Mouse (Mus musculus): ENCODE measurements around the gene Nipa2. TPM values are rescaled to one million over a fixed set of nuclear protein-coding genes. Genes with fewer than 3 reads are reported as not detected.
"Not testable (repeated sequence)": the region's sequence is repeated elsewhere in the genome, so short reads cannot be mapped to it uniquely, and the experiment has no call there.

Gene Nipa2
- polyA plus RNA-seq, 1 experiment from 2014 or later: 33.2 TPM

GRCm38 (mm10) chr7:55957916-55958315 lies 4.4 kb downstream of the Nipa2 start:
- Histone ChIP-seq H3K27ac (ENCODE audit: low read length) (no peak overlapping the region), H3K27me3 (replicated peaks; ENCODE audit: control insufficient read depth, insufficient read depth, low read length) (no peaks in the 10 kb centered on the region), H3K4me3 (replicated peaks; ENCODE audit: low read length) (no peak overlapping the region), H3K9me3 (ENCODE audit: control insufficient read depth, low read length) (peaks cover 7% of the 10 kb centered on the region; the same call in 1 of the 2 replicates), H3K9ac (replicated peaks; ENCODE audit: low read depth, low read length) (no peak overlapping the region), H3K36me3 (ENCODE audit: control insufficient read depth, insufficient read depth) (peaks cover 3% of the 10 kb centered on the region; the same call in 1 of the 2 replicates), H3K4me2 (ENCODE audit: low read length) (no peak overlapping the region), H3K4me1 (replicated peaks; ENCODE audit: control insufficient read depth, insufficient read depth, low read length) (peaks cover 7% of the 10 kb centered on the region)
- ATAC-seq: no peak
- 96% methylated on average over 4 of the region's 4 CpGs for WGBS

- WGBS: 97% methylated on average over 3 of the region's 3 CpGs
- peaks cover 6% of the 10 kb centered on the region for H3K4me1 ChIP-seq (replicated peaks; ENCODE audit: control insufficient read depth, insufficient read depth, low read length)
- H3K9ac ChIP-seq (replicated peaks; ENCODE audit: low read depth, low read length): no peak overlapping the region
Measured at GRCm38 (mm10) chr7:55957178-55957577, 5.1 kb downstream of the Nipa2 start.

GRCm38 (mm10) chr7:55956054-55956453 lies 6.2 kb downstream of the Nipa2 start:
- no peak overlapping the region for H3K27ac ChIP-seq (ENCODE audit: low read length)
- H3K27me3 ChIP-seq (replicated peaks; ENCODE audit: control insufficient read depth, insufficient read depth, low read length): no peaks in the 10 kb centered on the region
- H3K36me3 ChIP-seq (ENCODE audit: control insufficient read depth, insufficient read depth): peaks cover 3% of the 10 kb centered on the region; the same call in 1 of the 2 replicates
- no peak overlapping the region for H3K4me3 ChIP-seq (replicated peaks; ENCODE audit: low read length)
- peaks cover 5% of the 10 kb centered on the region for H3K4me1 ChIP-seq (replicated peaks; ENCODE audit: control insufficient read depth, insufficient read depth, low read length)
- 99% methylated on average over 2 of the region's 2 CpGs for WGBS
- no peak overlapping the region for H3K4me2 ChIP-seq (ENCODE audit: low read length)
- ATAC-seq: no peak
- H3K9ac ChIP-seq (replicated peaks; ENCODE audit: low read depth, low read length): no peak overlapping the region
- H3K9me3 ChIP-seq (ENCODE audit: control insufficient read depth, low read length): peaks cover 7% of the 10 kb centered on the region; the same call in 1 of the 2 replicates

More at GRCm38 (mm10) chr7:55957178-55957577, 5.1 kb downstream of the Nipa2 start:
- no peak overlapping the region for H3K4me3 ChIP-seq (replicated peaks; ENCODE audit: low read length)
- H3K27ac ChIP-seq (ENCODE audit: low read length): no peak overlapping the region
- no peak for ATAC-seq
- peaks cover 3% of the 10 kb centered on the region; the same call in 1 of the 2 replicates for H3K36me3 ChIP-seq (ENCODE audit: control insufficient read depth, insufficient read depth)
- no peaks in the 10 kb centered on the region for H3K27me3 ChIP-seq (replicated peaks; ENCODE audit: control insufficient read depth, insufficient read depth, low read length)
- peaks cover 7% of the 10 kb centered on the region; the same call in 1 of the 2 replicates for H3K9me3 ChIP-seq (ENCODE audit: control insufficient read depth, low read length)
- H3K4me2 ChIP-seq (ENCODE audit: low read length): no peak overlapping the region

GRCm38 (mm10) chr7:55938341-55938740 lies 23.9 kb downstream of the Nipa2 start:
- H3K4me2 ChIP-seq (ENCODE audit: low read length): no peak overlapping the region
- no peak overlapping the region for H3K4me3 ChIP-seq (replicated peaks; ENCODE audit: low read length)
- no peaks in the 10 kb centered on the region for H3K9me3 ChIP-seq (ENCODE audit: control insufficient read depth, low read length)
- no peaks in the 10 kb centered on the region for H3K4me1 ChIP-seq (replicated peaks; ENCODE audit: control insufficient read depth, insufficient read depth, low read length)
- peaks cover 3% of the 10 kb centered on the region; the same call in 1 of the 2 replicates for H3K36me3 ChIP-seq (ENCODE audit: control insufficient read depth, insufficient read depth)
- 94% methylated on average over 4 of the region's 4 CpGs for WGBS
- H3K27me3 ChIP-seq (replicated peaks; ENCODE audit: control insufficient read depth, insufficient read depth, low read length): no peaks in the 10 kb centered on the region
- H3K9ac ChIP-seq (replicated peaks; ENCODE audit: low read depth, low read length): no peak overlapping the region
- no peak overlapping the region for H3K27ac ChIP-seq (ENCODE audit: low read length)
- ATAC-seq: no peak

GRCm38 (mm10) chr7:55935025-55935424 lies 27.3 kb downstream of the Nipa2 start:
- no peaks in the 10 kb centered on the region for H3K4me1 ChIP-seq (replicated peaks; ENCODE audit: control insufficient read depth, insufficient read depth, low read length)
- H3K9ac ChIP-seq (replicated peaks; ENCODE audit: low read depth, low read length): no peak overlapping the region
- H3K9me3 ChIP-seq (ENCODE audit: control insufficient read depth, low read length): no peaks in the 10 kb centered on the region
- no peak overlapping the region for H3K4me2 ChIP-seq (ENCODE audit: low read length)
- no peaks in the 10 kb centered on the region for H3K27me3 ChIP-seq (replicated peaks; ENCODE audit: control insufficient read depth, insufficient read depth, low read length)
- peaks cover 12% of the 10 kb centered on the region for H3K36me3 ChIP-seq (ENCODE audit: control insufficient read depth, insufficient read depth)
- ATAC-seq: no peak
- 96% methylated on average over 2 of the region's 2 CpGs for WGBS
- no peak overlapping the region for H3K4me3 ChIP-seq (replicated peaks; ENCODE audit: low read length)
- H3K27ac ChIP-seq (ENCODE audit: low read length): no peak overlapping the region

- Histone ChIP-seq H3K4me3 (replicated peaks; ENCODE audit: low read length) (no peak overlapping the region), H3K27me3 (replicated peaks; ENCODE audit: control insufficient read depth, insufficient read depth, low read length) (no peaks in the 10 kb centered on the region), H3K4me2 (ENCODE audit: low read length) (no peak overlapping the region), H3K27ac (ENCODE audit: low read length) (no peak overlapping the region), H3K9ac (replicated peaks; ENCODE audit: low read depth, low read length) (no peak overlapping the region), H3K36me3 (ENCODE audit: control insufficient read depth, insufficient read depth) (peaks cover 37% of the 10 kb centered on the region), H3K9me3 (ENCODE audit: control insufficient read depth, low read length) (no peaks in the 10 kb centered on the region), H3K4me1 (replicated peaks; ENCODE audit: control insufficient read depth, insufficient read depth, low read length) (no peaks in the 10 kb centered on the region)
- 88% methylated on average over 2 of the region's 2 CpGs for WGBS
- ATAC-seq: no peak
Measured at GRCm38 (mm10) chr7:55928649-55929048, 33.6 kb downstream of the Nipa2 start.

- H3K27me3 ChIP-seq (replicated peaks; ENCODE audit: control insufficient read depth, insufficient read depth, low read length): no peaks in the 10 kb centered on the region
- H3K4me1 ChIP-seq (replicated peaks; ENCODE audit: control insufficient read depth, insufficient read depth, low read length): no peaks in the 10 kb centered on the region
- ATAC-seq: no peak
- no peaks in the 10 kb centered on the region for H3K9me3 ChIP-seq (ENCODE audit: control insufficient read depth, low read length)
- peaks cover 40% of the 10 kb centered on the region for H3K36me3 ChIP-seq (ENCODE audit: control insufficient read depth, insufficient read depth)
- H3K9ac ChIP-seq (replicated peaks; ENCODE audit: low read depth, low read length): no peak overlapping the region
- no peak overlapping the region for H3K27ac ChIP-seq (ENCODE audit: low read length)
- H3K4me2 ChIP-seq (ENCODE audit: low read length): no peak overlapping the region
- H3K4me3 ChIP-seq (replicated peaks; ENCODE audit: low read length): no peak overlapping the region
- 94% methylated on average over 4 of the region's 4 CpGs for WGBS
Measured at GRCm38 (mm10) chr7:55927262-55927661, 35.0 kb downstream of the Nipa2 start.

GRCm38 (mm10) chr7:55918365-55918764 lies 43.9 kb downstream of the Nipa2 start:
- WGBS: 97% methylated on average over 11 of the region's 11 CpGs
- not testable (repeated sequence) for H3K27ac ChIP-seq (ENCODE audit: low read length); H3K4me1 ChIP-seq (replicated peaks; ENCODE audit: control insufficient read depth, insufficient read depth, low read length); H3K4me2 ChIP-seq (ENCODE audit: low read length); H3K4me3 ChIP-seq (replicated peaks; ENCODE audit: low read length); H3K27me3 ChIP-seq (replicated peaks; ENCODE audit: control insufficient read depth, insufficient read depth, low read length); ATAC-seq; H3K9me3 ChIP-seq (ENCODE audit: control insufficient read depth, low read length); H3K9ac ChIP-seq (replicated peaks; ENCODE audit: low read depth, low read length)
- H3K36me3 ChIP-seq (ENCODE audit: control insufficient read depth, insufficient read depth): peaks cover 30% of the 10 kb centered on the region

- Histone ChIP-seq H3K27me3 (replicated peaks; ENCODE audit: control insufficient read depth, insufficient read depth, low read length) (no peaks in the 10 kb centered on the region), H3K36me3 (ENCODE audit: control insufficient read depth, insufficient read depth) (peaks cover 39% of the 10 kb centered on the region), H3K4me2 (ENCODE audit: low read length) (no peak overlapping the region), H3K27ac (ENCODE audit: low read length) (no peak overlapping the region), H3K4me3 (replicated peaks; ENCODE audit: low read length) (no peak overlapping the region), H3K9me3 (ENCODE audit: control insufficient read depth, low read length) (no peaks in the 10 kb centered on the region), H3K4me1 (replicated peaks; ENCODE audit: control insufficient read depth, insufficient read depth, low read length) (no peaks in the 10 kb centered on the region), H3K9ac (replicated peaks; ENCODE audit: low read depth, low read length) (no peak overlapping the region)
- WGBS: 96% methylated on average over 5 of the region's 5 CpGs
- ATAC-seq: no peak
Measured at GRCm38 (mm10) chr7:55912118-55912517, 50.2 kb downstream of the Nipa2 start.

- ATAC-seq: no peak
- H3K4me1 ChIP-seq (replicated peaks; ENCODE audit: control insufficient read depth, insufficient read depth, low read length): no peaks in the 10 kb centered on the region
- WGBS: 83% methylated on average over 8 of the region's 8 CpGs
- no peak overlapping the region for H3K4me2 ChIP-seq (ENCODE audit: low read length)
- H3K27me3 ChIP-seq (replicated peaks; ENCODE audit: control insufficient read depth, insufficient read depth, low read length): no peaks in the 10 kb centered on the region
- no peak overlapping the region for H3K9ac ChIP-seq (replicated peaks; ENCODE audit: low read depth, low read length)
- peaks cover 35% of the 10 kb centered on the region for H3K36me3 ChIP-seq (ENCODE audit: control insufficient read depth, insufficient read depth)
- H3K9me3 ChIP-seq (ENCODE audit: control insufficient read depth, low read length): no peaks in the 10 kb centered on the region
- no peak overlapping the region for H3K27ac ChIP-seq (ENCODE audit: low read length)
- no peak overlapping the region for H3K4me3 ChIP-seq (replicated peaks; ENCODE audit: low read length)
Measured at GRCm38 (mm10) chr7:55911371-55911770, 50.9 kb downstream of the Nipa2 start.
